Mouse (Mus musculus): ENCODE results near the gene Sipa1.

- TF ChIP-seq CTCF (IDR thresholded peaks at IDR 0.05; ENCODE audit: low read depth) (no peak), EP300 (IDR thresholded peaks at IDR 0.05; ENCODE audit: low read depth) (no peak)
Measured at GRCm38 (mm10) chr19:5665465-5665864, 2.0 kb upstream of the Sipa1 start.
